Mouse (Mus musculus): ENCODE data around the gene Cfap74. TPM values are rescaled to one million over a fixed set of nuclear protein-coding genes. Genes with fewer than 3 reads are reported as not detected.
A peak's percentile ranks its signal among the peaks of the same experiment; 100 is the strongest.

Gene Cfap74
- total RNA-seq (2021): 1 to 10 TPM in 1 of 2 experiments, under 1 TPM in 1; 0.23 to 1.0 TPM
- long read RNA-seq, experiment 1, partial matches to known transcripts: 0 of 3 reads
- long read RNA-seq, experiment 1, other reads (novel, unspliced or antisense): 3 of 3 reads
- long read RNA-seq, experiment 2, partial matches to known transcripts: 0 of 2 reads
- long read RNA-seq, experiment 2, other reads (novel, unspliced or antisense): 1 of 2 reads

- Histone ChIP-seq H3K4me3 (peak within 1 kb of the TSS; percentile 78), H3K27ac (peak within 1 kb of the TSS; percentile 71)
- peak; percentile 88 for DNase-seq
- no peak for TF ChIP-seq CTCF (IDR thresholded peaks at IDR 0.05)
- intact Hi-C loops (cut with DNase I): loop anchor here (2.0 to 5.0 kb wide), 2 partner anchors 40 to 87 kb away; no protein-coding TSS in a partner anchor
These were observed at the start of gene Cfap74 for GRCm38 (mm10) chr4:155409058-155409776. TSS of gene Cfap74 (plus strand) at chr4:155409190.

- Histone ChIP-seq H3K27ac (no peak overlapping the region), H3K4me3 (no peak overlapping the region)
- intact Hi-C loops (cut with DNase I): loop anchor here (10.0 kb wide), 1 partner anchor 345 kb away; the partner anchor contains the start of gene Ssu72
- DNase-seq: no peak
- no peak for TF ChIP-seq CTCF (IDR thresholded peaks at IDR 0.05)
These were observed 49.2 kb upstream of the Cfap74 start for GRCm38 (mm10) chr4:155359560-155360464.

- no peak for DNase-seq
- no peak for TF ChIP-seq CTCF (IDR thresholded peaks at IDR 0.05)
- intact Hi-C loops (cut with DNase I): loop anchor here (10.0 kb wide), 1 partner anchor 344 kb away; the partner anchor contains the start of gene Ssu72
- peak overlapping the region; percentile 53 for H3K27ac ChIP-seq
- peak overlapping the region; percentile 72 for H3K4me3 ChIP-seq
These were observed 48.1 kb upstream of the Cfap74 start for GRCm38 (mm10) chr4:155360856-155361255.

- Histone ChIP-seq H3K4me3 (peak within 1 kb of the TSS; percentile 72), H3K27ac (peak within 1 kb of the TSS; percentile 53)
- TF ChIP-seq CTCF (IDR thresholded peaks at IDR 0.05): no peak
- intact Hi-C loops (cut with DNase I): loop anchor here (10.0 kb wide), 1 partner anchor 343 kb away; the partner anchor contains the start of gene Ssu72
- peak; percentile 87 for DNase-seq
These were observed 47.6 kb upstream of the Cfap74 start, which contains the start of gene Prkcz for GRCm38 (mm10) chr4:155361303-155361791. TSS of gene Prkcz (minus strand) at chr4:155361361.

- Histone ChIP-seq H3K27ac (no peak overlapping the region), H3K4me3 (no peak overlapping the region)
- TF ChIP-seq CTCF (IDR thresholded peaks at IDR 0.05): no peak
- intact Hi-C loops (cut with DNase I): loop anchor here (10.0 kb wide), 1 partner anchor 342 kb away; the partner anchor contains the start of gene Ssu72
- DNase-seq: no peak
These were observed 46.5 kb upstream of the Cfap74 start for GRCm38 (mm10) chr4:155362443-155362842.

- DNase-seq: no peak
- Histone ChIP-seq H3K27ac (no peak overlapping the region), H3K4me3 (no peak overlapping the region)
- no peak for TF ChIP-seq CTCF (IDR thresholded peaks at IDR 0.05)
- intact Hi-C loops (cut with DNase I): loop anchor here (10.0 kb wide), 1 partner anchor 338 kb away; the partner anchor contains the start of gene Ssu72
These were observed 42.2 kb upstream of the Cfap74 start for GRCm38 (mm10) chr4:155366784-155367183.

- intact Hi-C loops (cut with DNase I): loop anchor here (2.0 to 10.0 kb wide), 2 partner anchors 41 to 337 kb away; partner anchors contain the start of genes Cfap74 and Ssu72
- TF ChIP-seq CTCF (IDR thresholded peaks at IDR 0.05): no peak
- no peak overlapping the region for H3K4me3 ChIP-seq
- H3K27ac ChIP-seq: no peak overlapping the region
- no peak for DNase-seq
These were observed 41.3 kb upstream of the Cfap74 start for GRCm38 (mm10) chr4:155367739-155368138.

- no peak overlapping the region for H3K4me3 ChIP-seq
- peak; percentile 81 for DNase-seq
- H3K27ac ChIP-seq: no peak overlapping the region
- peak; percentile 93 for TF ChIP-seq CTCF (IDR thresholded peaks at IDR 0.05)
- intact Hi-C loops (cut with DNase I): loop anchor here (2.0 to 10.0 kb wide), 2 partner anchors 40 to 336 kb away; partner anchors contain the start of genes Cfap74 and Ssu72
These were observed 40.3 kb upstream of the Cfap74 start for GRCm38 (mm10) chr4:155368684-155369083.

- DNase-seq: no peak
- intact Hi-C loops (cut with DNase I): loop anchor here (5.0 kb wide), 1 partner anchor 196 kb away; no protein-coding TSS in a partner anchor
- Histone ChIP-seq H3K4me3 (no peak overlapping the region), H3K27ac (no peak overlapping the region)
- no peak for TF ChIP-seq CTCF (IDR thresholded peaks at IDR 0.05)
These were observed 38.0 kb upstream of the Cfap74 start for GRCm38 (mm10) chr4:155370737-155371715.

GRCm38 (mm10) chr4:155371797-155372735 is 36.9 kb upstream of the Cfap74 start:
- DNase-seq: no peak
- TF ChIP-seq CTCF (IDR thresholded peaks at IDR 0.05): no peak
- H3K4me3 ChIP-seq: no peak overlapping the region
- no peak overlapping the region for H3K27ac ChIP-seq
- intact Hi-C loops (cut with DNase I): loop anchor here (5.0 kb wide), 1 partner anchor 195 kb away; no protein-coding TSS in a partner anchor

Data from gastrocnemius, adult 2 months (tissue).